Mouse (Mus musculus): ENCODE results near the gene Esr2. TPM values are rescaled to one million over a fixed set of nuclear protein-coding genes. Genes with fewer than 3 reads are reported as not detected.

Esr2 gene
- total and polyA plus RNA-seq, 3 experiments: not detected

- no peak for DNase-seq
These were observed 90.8 kb downstream of the Esr2 start for GRCm38 (mm10) chr12:76085956-76086905.

DNA sequence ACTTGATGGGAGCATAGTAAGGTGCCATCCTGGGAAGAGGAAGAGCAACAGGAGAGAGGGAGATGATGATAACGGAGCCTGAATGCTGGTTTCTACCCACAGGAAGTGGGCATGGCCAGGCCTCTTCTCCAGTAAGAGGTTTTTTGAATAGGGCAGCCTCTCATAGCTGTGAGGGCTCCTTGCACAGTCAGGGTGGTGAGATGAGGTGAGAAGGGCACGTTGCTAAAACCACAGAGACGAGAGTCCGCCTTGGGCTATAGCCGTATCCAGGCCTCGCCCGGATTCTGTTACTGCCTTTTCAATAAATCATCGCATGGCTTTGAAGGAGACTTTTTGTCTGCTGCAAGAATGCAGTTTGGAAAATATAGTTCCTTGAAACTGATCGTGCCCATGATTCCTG is 92.0 kb downstream of the Esr2 start:
- no peak for DNase-seq

DNA sequence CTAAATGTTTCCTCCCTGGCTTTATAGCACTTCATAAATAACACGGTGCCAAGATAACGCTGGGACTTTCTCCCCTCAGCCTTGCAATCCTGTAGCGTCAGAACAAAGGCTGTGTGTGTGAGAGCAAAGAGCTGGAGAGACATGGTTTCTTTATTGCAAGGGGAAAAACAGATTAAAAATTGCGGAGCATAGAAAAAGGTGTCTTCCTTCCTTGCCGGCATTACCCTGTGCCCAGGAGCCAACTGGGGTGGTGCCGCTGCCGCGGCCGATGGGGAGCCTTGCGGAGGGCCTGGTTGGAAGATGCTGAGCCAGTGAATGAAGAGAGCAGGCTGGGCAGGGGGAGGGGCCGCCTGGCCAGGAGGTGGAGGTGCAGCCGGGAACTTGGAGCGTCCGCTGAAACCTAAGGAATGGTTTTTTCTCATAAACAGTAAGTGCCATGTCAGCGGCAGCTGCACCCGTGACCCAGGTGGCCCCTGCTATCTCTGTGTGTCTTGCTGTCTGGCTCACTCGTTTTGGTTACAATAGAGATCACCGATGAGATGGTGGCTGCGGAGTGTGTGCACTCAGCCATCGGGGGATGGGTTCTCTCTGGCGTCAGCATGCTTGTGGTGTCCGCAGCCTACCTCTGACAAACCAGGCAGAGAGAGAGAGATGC is 95.4 kb downstream of the Esr2 start:
- peak; percentile 22 for DNase-seq

GRCm38 (mm10) chr12:76080876-76081556 is 96.0 kb downstream of the Esr2 start:
- peak; percentile 25 for DNase-seq

DNA sequence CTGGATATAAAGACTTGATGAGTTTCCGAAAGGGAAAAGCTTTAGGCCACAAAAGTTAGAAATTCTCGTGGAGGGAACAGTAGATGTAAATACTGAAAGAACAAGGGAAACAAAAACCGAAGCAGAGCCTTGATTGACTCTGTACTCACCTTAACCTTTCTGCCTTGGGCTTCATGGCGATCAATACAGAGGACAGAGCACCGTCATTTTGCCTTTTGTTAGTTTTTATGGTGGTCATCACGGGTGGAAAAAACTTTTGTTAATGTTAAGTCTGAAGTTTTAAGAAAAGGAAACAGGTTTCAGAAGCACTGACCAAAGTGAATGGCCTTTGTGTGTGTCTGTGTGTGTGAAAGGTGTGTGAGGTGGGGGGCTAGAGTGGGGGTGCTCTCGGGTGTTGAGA is 103.1 kb downstream of the Esr2 start:
- DNase-seq: no peak

- no peak for DNase-seq
These were observed 103.8 kb downstream of the Esr2 start for GRCm38 (mm10) chr12:76073066-76073826.

DNA sequence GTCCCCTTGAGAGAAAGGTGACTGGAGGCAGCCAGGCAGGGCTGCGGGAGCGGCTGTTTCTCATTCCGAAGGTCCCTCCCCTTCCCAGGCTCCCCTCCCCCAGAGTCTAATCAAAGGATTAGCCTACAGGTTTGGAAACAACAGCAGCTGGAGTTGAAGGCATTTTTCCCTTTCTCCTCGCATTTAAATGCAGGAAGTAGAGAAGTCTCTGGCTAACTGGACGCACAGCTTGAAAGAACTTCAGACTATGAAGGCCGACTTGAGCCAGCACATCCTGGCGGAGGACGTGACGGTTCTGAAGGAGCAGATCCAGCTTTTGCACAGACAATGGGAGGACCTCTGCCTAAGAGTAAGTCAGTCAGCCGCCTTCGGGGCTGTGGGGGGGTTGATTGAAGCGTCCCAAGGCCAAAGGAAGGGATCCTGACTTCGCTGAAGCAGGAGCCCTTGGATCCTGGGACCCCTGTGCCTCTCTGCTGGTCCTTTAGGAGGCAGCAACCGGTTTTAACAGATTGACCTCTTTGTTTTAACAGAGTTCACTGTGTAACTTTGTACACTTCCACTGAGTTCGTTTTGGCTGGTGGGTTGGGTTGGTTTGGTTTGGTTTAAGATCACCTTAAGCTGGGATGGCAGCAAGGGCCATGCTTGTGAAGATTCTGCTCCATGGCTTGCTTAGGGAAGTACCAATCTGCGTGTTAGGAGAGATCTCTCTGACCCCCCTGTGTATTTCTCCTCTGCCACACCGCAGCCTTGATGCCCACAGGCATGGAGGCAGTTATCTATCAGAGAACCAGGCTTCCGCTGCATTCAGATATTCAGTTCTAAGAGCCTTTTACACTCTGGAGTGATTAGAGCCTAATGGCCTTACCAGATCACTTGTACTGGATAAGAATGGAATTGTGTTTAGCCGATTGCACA is 104.9 kb downstream of the Esr2 start:
- DNase-seq: no peak

Other genes with a start within 250 kb of the Esr2 start
- gene Tex21, start 69.5 kb upstream of the Esr2 start, total RNA-seq (2021): not detected
- gene Tex21, start 69.5 kb upstream of the Esr2 start, polyA plus RNA-seq (2012; rRNA removed): not detected in 2 replicates
- gene Mthfd1, start 78.0 kb upstream of the Esr2 start, total RNA-seq (2021): 10 to 100 TPM; 41.8 to 49.4 TPM
- gene Mthfd1, start 78.0 kb upstream of the Esr2 start, polyA plus RNA-seq (2012; rRNA removed): 16.0 and 18.1 TPM in 2 replicates
- under 1 TPM; 0.29 to 0.76 TPM for gene Akap5, start 147.6 kb upstream of the Esr2 start, total RNA-seq (2021)
- gene Akap5, start 147.6 kb upstream of the Esr2 start, polyA plus RNA-seq (2012; rRNA removed): 0.07 TPM in 2 replicates
- gene Zbtb25, start 192.3 kb upstream of the Esr2 start, total RNA-seq (2021): 1 to 10 TPM; 6.9 to 9.4 TPM
- 4.9 and 6.0 TPM in 2 replicates for gene Zbtb25, start 192.3 kb upstream of the Esr2 start, polyA plus RNA-seq (2012; rRNA removed)
- gene Zbtb1, start 193.0 kb upstream of the Esr2 start, total RNA-seq (2021): 1 to 10 TPM; 5.0 to 5.5 TPM
- 2.3 and 2.4 TPM in 2 replicates for gene Zbtb1, start 193.0 kb upstream of the Esr2 start, polyA plus RNA-seq (2012; rRNA removed)
- gene Hspa2, start 226.9 kb upstream of the Esr2 start, total RNA-seq (2021): 10 to 100 TPM; 18.7 to 23.8 TPM
- 15.9 and 21.3 TPM in 2 replicates for gene Hspa2, start 226.9 kb upstream of the Esr2 start, polyA plus RNA-seq (2012; rRNA removed)
- under 1 TPM; 0.23 to 0.24 TPM for gene Ppp1r36, start 240.3 kb upstream of the Esr2 start, total RNA-seq (2021)
- not detected in 2 replicates for gene Ppp1r36, start 240.3 kb upstream of the Esr2 start, polyA plus RNA-seq (2012; rRNA removed)

Data from adrenal gland, adult 2 months (tissue).